Mouse (Mus musculus) hindbrain, embryonic 16.5 days (tissue): ENCODE results near the gene Eif2ak3. TPM values are rescaled to one million over a fixed set of nuclear protein-coding genes. Genes with fewer than 3 reads are reported as not detected.

Experiments used
- polyA plus RNA-seq: library from polyadenylated mRNA; unstranded; fragments of >200 nt; fragmentation: Nextera tagmentation; extraction: Ambion mirVana; gene quantifications from 2 replicates; pipeline ENCODE4 v1.2.1, GENCODE M21; 2015

Eif2ak3 gene
- polyA plus RNA-seq, 1 experiment from 2014 or later, result 10.4 TPM

Other genes with a start within 250 kb of the Eif2ak3 start
- gene Rpia, start 52.3 kb upstream of the Eif2ak3 start, polyA plus RNA-seq, result 2.1 and 2.3 TPM in 2 replicates
- not detected in 2 replicates for gene Tex37, start 74.4 kb downstream of the Eif2ak3 start, polyA plus RNA-seq
- gene Foxi3, start 112.0 kb downstream of the Eif2ak3 start, polyA plus RNA-seq, result not detected in 2 replicates